Mouse (Mus musculus) hematopoietic stem cell, adult 5-6 weeks (primary cell): Measurements from ENCODE around the gene Katnbl1. TPM values are rescaled to one million over a fixed set of nuclear protein-coding genes. Genes with fewer than 3 reads are reported as not detected.
A peak's percentile ranks its signal among the peaks of the same experiment; 100 is the strongest.

ENCODE experiments used
- ATAC-seq, 2 experiments: fragments of 125-278 bp in 1 of 2; replicated peaks in 1 of 2; 2 replicates each; pipeline ENCODE4 v1.8.0; 2016 to 2017; ENCODE audit warnings: inconsistent platforms in 2 of 2, mild to moderate bottlenecking in 2 of 2, moderate number of reproducible peaks in 2 of 2, low read depth in 1 of 2, moderate TSS enrichment in 1 of 2; ENCODE audit not compliant: low FRiP score in 2 of 2, poor library complexity in 2 of 2, severe bottlenecking in 2 of 2, insufficient read depth in 1 of 2, low TSS enrichment in 1 of 2
- total RNA-seq: library from RNA; stranded (forward); fragments of 172-1452, 232-1000 nt; gene quantifications from 2 replicates; pipeline ENCODE4 v1.2.3, GENCODE M21; 2017

Gene Katnbl1
- 20.3 and 21.7 TPM in 2 replicates for total RNA-seq

DNA sequence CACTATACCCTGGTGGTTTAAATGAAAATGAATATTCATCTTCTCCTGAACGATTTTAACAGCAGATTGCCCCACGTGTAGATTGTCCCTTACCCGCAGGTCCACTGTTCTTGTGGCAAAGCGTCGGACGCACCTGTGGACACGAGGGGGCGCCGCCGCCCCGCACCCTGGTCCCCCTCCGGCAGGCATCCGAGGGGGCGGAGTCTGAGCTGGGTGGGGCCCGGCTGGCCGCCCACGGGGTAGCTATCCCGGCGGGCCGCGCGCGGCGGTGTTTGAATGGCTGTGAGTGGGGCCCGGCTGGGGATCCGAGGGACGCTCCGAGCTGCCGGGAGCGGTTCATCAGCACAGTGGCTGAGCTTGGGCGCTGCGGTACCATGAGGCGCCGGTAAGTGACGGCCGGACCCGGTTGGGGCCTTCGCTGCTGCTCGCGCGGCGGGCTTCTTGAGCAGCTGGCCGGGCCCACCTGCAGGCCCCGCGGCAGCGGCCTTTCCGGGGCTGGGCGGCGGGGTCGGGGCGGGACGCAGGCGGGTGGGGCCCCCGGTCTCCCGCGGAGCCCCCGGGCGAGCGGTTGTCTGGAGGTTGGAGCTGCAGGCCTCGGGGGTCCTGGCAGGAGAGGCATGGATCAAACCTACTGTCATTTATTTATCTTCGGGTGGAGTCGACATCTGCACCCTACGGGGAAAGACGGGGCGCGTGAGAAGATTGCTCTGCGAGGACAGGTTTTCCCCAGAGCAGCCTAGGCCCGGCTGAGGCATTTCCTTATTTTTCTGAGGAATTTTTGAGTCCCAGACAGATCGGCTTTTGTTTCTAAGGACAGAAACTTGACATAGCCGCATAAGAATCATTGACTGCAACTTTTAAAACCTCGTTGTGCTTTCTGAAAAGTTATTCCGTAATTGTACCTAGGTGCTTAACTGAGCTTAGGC lies at the start of gene Katnbl1:
Gene Katnbl1 (plus strand): TSS at position 239 of the 926 bp plus-strand sequence.
- peak; percentile 92 to 96 for ATAC-seq

DNA sequence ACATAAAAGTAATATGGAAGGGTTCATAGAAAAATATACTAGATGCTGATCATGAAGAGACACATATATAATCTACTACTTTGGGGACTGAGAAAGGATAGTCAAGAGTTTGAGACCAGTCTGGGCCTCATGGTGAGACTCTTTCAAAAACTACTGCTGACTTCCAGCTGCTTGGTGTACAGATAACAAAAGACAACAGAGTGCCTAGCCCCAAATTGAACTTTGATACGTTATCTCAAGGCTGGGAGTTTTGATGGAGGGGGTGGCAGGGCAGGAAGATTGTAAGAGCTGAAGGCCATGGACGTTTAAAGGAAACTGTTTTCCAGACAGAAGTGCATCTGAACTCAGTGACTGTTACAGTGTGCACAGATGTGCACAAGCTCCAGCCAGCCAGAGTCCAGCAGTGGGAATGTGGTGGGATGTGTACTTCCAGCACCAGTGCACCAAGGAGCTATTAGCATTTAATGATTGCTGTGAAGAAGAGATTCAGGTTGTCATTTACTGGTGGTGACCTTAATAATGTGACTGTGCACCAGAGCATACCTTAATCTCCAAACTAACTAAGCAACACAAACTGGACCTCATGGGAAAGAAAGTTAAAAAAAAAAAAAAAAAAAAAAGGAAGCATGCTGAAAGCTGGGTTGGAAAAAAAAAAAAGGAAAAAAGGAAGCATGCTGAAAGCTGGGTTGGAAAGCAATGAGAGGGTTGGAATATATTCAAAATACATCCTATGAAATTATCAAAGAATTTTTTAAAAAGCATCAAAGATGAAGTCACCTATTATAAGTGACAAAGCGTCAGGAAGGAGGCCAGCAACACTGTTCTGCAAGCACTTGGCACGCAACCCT lies 46.7 kb upstream of the Katnbl1 start:
- 0 out of 4 replicates have a peak, but pooled peaks of 1 of the 2 experiments have one; percentile 9 for ATAC-seq

DNA sequence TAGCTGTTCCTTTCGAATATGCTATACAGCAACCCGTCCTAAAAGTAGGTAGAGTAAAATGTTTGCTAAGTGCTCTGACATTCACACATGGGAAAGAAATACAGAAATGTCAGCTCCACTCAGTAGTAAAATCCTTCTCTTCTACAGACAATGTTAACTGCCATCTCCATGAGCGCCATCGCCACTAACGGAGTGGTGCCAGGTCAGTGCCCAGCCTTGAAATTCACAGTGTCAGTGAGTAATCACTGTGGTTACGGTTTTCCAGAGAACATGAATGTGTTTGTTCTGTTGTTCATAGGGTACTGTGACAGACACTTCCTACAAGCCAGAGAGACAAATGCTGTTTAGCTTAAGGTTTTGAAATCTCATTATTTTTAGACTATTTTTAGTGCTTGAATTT lies 41.8 kb upstream of the Katnbl1 start:
- ATAC-seq = no peak

DNA sequence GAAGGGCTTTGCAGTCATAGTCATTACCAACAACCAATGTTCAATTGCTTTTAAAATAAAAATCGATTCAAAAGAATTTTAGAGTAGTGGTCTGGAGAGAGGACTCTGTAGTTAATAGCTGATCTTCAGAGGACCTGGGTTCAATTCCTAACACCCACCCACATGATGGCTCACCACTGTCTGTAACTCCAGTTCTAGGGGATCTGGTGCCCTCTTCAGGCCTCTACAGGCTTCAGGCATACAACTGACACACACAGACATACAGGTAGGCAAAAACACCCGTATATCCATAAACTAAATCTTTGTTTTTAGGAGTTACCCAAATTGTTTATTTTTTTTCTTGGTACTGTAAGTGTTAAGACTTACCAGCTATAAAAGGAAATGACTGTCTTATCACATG lies 39.3 kb upstream of the Katnbl1 start:
- ATAC-seq = no peak

DNA sequence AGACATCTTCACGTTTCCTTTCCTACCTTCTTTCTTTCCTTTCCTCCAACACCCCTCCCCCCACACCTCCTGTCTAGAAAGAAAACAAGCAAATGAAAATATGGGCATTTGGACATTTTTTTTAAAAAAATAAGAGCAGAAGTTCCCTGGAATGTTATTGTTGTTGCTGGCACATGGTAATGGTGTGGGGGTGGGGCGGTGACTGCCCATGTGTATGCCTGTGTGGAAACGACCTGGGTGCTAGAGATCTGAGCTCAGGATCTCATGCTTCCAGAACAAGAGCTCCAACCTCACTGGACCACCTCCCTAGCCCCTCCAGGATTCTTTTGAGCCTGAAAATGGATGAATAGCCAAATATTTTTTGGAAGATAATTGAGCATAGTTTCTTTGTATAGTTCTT lies 37.9 kb upstream of the Katnbl1 start:
- ATAC-seq = no peak

DNA sequence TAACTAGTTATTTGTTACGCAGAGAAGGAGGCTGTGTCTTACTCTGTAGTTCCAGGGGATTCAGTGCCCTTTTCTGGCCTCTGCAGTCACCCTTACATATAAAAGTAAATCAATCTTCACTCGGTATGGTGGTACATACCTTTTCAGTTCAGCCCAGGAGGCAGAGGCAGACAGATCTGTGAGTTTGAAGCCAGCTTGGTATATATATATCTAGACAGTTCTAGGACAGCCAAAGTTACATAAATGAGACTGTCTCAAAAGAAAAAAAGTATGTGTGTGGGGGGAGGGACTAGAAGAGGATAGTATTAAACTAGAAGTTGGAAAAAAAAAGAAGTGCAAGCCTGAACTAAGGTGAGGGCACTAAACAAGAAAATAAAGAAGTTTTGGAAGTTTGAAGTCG lies 30.8 kb upstream of the Katnbl1 start:
- no peak for ATAC-seq

DNA sequence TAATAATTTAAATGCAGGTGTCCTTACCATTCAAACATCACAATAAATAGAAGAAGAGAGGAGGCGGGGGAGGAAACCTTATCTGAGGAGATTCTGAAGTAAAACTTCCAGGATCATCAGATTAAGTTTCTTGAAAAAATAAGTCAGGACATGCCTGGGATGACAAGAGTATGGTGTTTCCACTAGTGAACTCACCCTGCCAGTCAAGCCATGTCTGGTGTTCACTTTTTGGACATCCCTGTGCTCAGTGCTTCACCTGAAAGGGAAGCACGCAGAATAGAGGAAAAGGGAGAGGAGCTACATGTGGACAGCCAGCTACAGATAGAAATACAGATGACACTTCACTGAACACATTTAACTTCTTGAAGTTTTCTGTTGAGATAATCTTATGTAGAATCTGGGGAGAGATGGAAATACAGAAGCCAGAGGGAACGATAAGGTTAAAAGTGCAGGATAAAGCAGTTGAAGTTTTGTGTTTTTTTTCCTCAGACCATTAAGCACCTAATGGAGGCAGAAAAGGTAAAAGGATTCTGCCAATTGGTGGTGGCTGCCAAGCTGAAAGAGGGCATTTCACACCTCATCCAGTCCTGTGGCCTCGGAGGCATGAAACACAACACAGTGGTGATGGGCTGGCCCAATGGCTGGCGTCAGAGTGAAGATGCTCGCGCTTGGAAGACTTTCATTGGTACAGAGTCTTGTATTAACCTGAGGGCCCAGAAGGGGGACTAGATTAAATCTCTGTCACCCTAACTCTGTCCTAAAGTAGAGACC lies 25.1 kb upstream of the Katnbl1 start:
- ATAC-seq = no peak

DNA sequence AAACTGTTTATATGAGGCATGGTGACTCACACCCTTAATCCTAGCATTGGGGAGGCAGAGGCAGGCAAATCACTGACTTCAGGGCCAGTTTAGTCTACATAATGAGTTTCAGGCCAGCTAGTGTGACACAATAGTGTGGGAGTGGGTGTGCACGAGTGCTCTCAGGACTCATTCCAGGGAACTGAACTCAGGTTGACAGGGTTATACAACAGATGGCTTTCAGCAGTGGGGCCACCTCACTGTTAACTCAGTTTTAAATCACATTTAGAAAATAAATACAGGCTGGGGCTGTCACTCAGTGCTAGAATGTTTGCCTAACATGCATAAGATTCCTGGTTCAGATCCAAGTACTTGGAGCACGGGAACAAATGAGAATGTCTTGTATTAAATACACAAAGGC lies 19.4 kb upstream of the Katnbl1 start:
- ATAC-seq = no peak

DNA sequence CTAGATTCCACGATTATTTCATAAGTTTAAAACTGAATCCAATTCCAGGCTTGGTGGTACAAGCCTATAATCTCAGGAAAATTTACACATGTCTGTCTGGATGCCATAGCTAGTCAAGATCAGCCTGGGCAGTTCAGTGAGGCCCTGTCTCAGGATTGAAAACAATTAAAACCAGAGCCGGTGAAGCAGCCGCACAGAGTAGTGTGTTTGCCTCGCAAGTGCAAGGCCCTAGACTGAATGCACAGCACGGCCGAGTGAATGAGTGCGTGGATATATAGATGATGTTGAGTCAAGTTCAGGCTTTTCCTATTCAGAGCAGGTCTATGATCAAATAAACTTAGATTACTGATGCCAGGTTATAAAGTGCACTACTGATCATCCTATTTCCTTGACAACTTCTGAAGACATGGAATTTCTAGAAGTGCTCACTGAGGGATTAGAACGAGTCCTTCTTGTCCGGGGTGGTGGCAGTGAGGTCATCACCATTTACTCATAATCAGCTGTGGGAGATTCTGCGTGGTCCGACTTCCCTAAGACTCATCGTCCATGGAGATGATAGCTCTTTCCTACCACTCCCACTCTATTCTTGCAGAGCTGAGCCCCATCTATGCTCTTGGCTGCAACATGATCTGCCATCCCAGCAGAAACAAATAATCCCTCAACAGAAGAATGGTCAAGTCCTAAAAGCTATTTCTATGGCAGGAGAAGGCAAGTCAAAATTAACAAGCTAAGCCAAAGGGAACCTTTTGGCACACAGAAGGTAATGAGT lies 18.8 kb upstream of the Katnbl1 start:
- 0 out of 4 replicates have a peak, but pooled peaks of 1 of the 2 experiments have one; percentile 5 for ATAC-seq

DNA sequence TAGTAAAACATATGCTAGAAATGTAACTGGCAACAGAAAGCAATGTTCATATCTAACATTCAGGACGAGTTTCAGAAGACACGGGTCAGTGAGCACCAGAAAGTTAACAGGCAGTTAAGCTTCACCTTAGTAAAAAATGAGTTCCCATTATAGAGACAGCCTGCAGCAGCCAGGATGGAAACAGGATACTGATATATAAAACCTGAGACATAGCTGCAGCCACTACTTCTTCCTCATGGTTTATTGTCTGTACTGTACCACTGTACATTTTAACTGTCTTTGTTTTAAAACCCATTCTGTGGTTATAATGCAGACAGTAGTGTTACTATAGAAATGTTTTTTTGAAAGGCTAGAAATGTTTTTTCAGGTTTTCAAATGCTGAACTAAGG lies 18.2 kb upstream of the Katnbl1 start:
- no peak for ATAC-seq

DNA sequence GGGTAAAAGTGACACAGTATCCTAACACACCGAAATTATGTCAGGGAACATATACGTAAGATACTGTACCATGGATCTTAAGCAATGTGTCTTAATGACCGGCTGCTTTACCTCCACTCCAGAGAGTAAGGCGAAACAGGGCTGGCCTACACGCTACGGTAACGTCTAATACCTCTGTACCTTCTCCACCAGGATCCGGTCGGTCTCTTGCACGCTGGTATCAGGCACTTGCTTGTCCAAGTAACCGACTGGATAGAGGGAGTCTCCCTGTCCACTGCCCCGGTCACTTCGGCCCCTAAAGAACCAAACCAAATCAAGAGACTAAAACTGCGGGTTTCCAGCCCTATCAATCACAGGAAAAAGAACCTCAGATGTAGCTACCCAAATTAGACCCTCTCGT lies 11.8 kb upstream of the Katnbl1 start:
- ATAC-seq = peak; percentile 36 to 52; a peak in 2 of 4 replicates

DNA sequence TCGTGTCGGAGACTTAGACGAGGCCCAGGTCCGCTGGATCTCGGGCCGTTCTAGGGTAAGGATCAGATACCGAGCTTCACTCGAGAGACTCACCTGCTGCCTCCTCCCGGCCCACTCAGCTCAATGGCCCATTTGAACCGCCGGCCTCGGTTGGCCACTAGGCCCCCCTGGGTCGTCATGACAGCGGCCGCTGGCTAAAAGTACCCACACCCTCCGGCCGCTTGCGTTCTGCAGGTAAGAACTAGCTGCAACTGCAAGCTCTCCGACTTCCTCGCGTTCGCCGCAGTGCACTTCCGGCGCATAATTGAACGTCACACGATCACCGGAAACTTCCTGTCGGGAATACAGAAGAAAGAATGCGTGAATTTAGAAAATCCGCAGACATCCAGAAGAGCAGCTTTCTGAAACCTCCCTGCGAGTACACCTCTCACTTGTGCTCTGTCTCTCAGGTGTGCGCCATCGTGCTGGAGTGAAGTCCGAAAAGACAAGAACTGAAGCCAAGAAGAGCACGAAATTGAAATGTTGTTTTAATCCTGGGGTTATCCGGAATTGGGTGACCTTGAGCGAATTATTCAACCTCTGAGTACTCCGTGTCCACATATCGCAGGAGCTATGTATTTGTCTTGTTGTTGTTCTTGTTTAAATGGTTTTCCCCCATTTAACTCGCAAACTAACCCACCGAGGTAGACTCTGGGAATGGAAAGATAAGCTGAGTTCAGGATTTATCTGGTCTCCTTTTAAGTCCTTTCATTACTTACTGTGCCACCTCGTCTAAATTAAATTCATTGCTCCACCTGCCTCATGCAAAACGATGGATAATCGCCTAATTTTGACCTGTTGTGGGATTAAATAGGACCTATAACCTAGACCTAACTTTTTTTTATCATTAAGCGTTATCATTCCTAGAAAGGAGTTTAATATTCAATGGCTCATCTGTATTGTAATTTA lies 11.0 kb upstream of the Katnbl1 start, which contains the start of gene Emc4:
Gene Emc4 (minus strand): TSS at position 302 of the 948 bp plus-strand sequence.
- ATAC-seq = peak; percentile 90 to 94

DNA sequence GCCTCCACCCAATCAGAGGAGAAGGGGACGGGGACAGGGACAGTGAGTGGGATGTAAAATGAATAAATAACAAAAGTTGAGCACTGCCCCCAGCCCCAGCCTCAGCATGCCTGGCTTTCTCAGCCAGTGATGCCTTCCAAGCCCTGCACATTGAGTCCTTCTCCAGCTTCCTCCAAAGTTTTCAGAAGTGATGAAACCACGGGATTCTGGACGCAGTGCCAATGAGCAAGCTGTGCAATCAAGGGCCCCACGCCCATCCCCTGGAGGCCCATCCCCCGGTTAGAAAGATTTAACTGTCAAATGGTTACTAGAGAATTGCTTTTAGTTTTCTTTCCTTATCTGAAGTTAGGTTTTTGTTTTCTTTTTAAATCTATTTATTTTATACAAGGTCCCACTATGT lies 9.1 kb upstream of the Katnbl1 start:
- no peak for ATAC-seq

DNA sequence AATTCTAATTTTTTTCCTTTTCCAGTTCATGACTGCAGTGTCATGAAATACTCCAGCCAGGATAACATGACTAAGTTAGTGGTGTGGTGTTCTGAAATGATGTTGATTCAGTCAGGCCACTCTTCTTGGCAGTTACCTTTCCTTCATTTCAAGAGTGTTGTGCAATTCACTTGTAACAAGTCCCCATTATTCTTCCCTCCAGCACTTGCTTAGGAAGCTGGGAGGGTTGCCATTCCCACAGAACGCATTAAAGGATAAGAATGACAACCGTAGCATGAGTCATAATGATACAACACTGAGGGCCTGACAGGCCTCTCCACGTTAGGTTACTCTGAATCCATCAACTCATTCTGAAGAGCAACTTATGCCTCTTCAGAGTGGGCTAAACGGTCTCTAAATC lies 5.9 kb upstream of the Katnbl1 start:
- ATAC-seq = no peak

DNA sequence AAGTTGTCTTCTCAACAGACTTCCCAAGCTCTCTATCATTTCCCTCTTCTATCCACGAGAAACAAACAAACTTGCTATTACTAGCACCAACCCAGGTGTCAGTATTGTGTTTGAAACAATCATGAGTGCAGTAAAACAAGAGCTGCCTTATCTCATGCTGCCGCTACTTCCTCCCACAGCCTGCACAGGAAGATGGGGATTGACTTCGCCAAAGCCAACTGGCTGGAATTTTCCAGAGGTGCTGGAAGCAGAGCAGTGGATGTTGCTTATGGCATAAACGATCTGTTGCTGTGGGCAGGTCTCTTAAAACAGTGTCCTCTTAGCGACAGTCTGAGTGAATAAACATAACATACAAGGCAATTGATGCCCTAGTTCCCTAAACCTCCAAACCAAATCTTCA lies 4.4 kb upstream of the Katnbl1 start:
- peak; percentile 19 to 37; a peak in 3 of 4 replicates for ATAC-seq

DNA sequence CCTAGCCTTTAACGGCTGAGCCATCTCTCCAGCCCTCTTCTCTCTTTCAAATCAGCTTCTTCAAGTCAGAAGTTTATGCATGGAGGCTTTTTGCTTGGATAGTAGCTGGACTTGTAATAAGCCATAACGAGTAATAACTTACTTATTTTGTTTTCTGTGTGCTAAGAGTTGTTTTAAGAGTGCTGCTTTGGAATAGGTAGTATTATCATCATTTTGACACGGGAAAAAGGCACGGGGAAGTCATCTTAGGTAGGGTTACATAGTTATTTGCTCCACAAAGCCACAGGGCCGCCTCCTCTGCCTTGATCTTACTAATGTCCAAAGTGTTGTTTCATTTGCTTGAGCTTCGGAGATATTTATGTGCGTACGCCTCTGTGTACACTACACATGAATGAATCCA lies 1.1 kb downstream of the Katnbl1 start:
- ATAC-seq = no peak
